Mouse (Mus musculus) fat pad, adult 2 months (tissue): Measurements from ENCODE around the gene March6.

Source experiments
- DNase-seq: peaks from one replicate; pipeline ENCODE4 v3.0.0-alpha.2; 2011; ENCODE audit warnings: low read depth, low spot score; ENCODE audit errors: extremely low read depth

Gene March6

DNA sequence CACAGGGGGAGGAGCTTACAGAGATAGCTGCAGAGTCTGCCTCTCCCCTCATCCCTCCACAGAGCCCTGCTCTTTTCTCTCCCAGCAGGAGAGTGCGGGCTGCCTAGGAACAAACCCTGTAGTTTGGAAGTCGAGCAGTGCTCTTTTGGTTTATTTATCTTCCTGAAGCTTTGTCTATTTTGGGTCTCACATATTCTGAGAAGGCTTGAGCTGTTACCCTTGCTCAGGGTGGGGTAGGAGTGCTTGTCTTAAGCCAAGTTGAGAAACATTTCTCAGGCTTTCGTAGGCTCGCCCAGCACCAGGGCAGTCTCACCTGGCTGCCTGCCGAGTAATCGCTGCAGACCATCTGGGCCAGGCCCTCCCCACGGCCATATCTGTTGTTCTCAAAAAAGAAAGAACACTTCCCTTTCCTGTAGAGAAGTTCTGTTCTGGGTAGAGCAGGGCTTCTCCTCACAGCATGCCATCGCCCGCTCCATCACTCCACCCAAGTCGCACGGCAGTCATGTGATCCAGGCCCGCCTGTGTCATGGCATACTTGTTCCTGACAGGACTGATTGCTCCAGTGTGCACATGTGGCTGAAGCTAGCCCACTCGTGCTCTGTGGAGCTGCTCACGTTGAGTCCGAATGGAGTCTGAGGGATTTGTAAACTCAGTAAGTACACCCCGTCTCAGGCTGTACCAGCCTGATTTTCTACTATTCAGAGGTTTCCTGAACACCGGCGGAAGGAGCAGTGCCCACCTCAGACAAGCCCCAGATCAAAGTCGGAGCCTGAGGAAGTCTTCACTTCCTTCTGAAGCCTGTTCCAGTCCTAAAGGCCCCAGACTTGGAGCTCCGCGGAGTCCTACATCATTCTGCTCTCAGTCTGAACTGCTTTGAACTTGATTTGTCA is 112.8 kb downstream of the March6 start:
- DNase-seq = no peak

DNA sequence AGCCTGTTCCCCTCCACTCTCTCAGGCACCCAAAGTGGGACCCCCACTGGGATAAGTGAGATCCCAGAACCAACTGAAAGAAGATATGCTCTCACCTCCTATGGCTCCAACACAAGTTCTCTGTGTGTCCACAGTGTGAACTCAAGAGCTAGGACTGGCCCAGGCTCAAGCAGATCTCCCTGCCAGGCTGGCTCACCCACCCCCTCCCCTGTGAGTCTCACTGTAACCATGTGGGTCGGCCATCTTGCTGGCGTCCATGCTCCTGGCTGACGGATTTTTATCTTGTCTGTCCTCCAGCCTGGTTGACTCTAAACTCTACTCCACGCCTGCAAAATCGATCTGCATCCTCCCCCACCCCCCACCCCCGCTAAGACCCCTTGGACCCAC is 113.5 kb downstream of the March6 start:
- no peak for DNase-seq

DNA sequence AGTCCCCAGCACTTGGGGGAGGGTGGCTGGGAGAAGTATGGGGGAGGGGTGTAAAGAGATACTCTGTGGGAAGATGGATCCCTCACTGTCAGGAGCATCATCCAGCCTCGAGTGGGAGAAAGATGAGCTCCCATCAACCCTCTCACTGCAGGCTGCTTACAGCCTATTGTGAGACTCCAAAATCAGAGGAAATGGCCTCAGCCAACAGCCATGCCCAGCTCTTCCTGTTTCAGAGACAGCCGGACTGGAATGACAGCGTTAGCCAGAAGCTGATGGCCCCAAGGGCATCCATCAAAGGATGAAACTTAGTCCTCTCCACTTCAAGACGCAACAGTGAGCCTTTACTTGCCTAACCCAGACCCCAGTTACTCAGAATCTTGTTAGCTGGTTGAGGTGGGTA is 115.7 kb downstream of the March6 start:
- DNase-seq = no peak

DNA sequence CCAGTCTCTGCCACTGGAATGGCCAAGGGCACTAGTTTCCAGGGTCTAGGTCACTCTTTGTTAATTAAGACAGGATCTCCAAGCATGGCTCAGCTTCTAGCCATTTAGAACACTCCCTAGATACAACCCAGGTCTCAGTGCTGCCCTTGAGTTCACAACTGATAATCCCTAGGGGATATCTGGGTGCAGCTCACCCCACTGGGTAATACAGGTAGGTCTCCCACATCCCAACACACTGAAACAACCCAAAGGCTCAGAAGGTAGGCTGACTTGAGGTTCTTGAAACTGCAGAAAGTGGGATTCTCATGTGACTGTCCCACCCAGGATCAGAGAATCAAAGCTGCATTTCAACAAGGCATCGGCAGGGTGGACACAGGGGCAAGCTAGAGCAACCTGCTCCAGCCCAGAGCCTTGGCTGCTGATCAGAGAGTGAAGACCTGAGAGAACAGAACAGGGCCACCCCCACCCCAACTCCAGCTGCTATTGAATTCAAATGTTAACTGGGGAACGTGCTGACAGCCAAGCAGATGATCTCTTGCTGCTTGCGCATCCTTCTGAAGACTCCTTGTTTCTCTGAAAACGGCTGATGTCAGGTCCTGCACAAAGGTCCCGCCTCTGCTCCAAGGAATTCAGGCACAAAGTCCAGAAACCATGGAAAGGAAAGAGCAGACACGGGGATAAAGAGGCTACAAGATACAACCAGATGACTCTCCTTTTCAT is 116.5 kb downstream of the March6 start:
- DNase-seq = no peak

DNA sequence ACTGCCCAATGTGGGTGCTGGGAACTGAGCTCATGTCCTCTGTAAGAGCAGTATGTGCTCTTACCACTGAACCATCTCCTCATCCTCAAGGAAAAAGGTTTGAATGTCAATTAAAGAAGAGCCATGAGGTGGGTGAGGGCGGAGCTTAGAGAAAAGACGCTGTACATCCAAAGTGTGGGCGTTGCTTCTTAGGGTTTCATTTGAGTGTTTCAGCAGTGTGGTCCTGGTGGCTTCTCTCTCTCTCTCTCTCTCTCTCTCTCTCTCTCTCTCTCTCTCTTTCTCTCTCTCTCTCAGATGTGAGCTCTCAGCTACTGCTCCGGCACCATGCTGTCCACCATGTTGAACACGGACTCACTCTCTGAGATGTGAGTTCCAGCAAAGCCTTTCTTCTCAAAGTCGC is 117.2 kb downstream of the March6 start:
- no peak for DNase-seq

DNA sequence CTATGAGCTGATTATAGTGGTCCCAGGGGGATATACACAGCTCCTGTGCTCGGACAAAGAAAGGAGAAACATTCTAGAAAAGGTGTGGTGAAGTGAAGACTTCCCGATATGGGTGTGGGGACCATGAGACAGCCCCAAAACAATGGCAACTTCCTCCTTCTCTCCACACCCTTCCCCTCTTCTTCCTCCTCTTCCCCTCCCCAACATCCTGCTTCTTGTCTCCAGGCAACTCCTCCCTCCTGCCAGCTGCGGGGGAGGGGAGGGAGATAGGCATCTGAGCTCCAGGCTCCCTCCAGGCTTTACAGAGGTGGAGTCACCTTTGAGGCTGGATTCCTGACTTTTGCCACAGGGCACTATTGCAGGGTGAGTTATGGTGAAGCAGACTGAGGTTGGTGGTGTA is 117.9 kb downstream of the March6 start:
- no peak for DNase-seq

DNA sequence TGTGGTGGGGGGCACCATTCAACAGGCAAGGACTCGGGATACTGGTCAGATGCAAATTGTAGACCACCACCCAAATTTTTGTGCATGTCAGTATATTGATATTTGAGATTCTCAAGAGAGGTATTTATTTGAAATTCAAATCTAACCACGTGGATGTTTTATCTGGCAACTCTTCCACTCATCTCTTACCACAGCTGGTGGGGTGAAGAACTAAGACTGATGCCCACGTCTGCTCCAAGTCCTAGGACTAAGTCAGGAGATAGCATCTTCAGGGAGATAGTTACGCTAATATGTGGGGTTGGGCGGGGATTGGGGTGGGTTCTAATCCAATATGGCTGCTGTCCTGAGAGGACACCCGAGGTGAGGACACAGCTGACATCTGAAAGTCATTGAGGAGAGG is 118.4 kb downstream of the March6 start:
- DNase-seq = no peak

DNA sequence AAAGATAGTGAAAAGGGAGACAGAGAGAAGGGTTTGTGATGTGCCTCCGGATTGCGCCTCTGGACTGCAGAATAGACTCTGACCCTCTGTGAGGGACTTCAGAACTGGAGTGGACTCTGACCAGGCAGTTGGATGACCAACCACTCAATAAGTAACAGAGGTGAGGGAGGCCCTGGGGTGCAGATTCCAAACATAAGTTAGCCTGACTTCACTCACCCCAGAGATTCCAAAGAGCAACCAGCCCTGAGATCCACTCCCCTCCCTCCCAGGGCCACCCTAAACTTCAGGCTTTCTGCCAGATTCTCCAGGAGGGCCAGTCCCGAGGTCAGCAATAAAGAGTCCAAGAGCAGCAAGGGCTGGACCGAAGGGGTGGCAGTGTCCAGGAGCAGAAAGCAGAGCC is 123.4 kb downstream of the March6 start:
- DNase-seq = no peak

DNA sequence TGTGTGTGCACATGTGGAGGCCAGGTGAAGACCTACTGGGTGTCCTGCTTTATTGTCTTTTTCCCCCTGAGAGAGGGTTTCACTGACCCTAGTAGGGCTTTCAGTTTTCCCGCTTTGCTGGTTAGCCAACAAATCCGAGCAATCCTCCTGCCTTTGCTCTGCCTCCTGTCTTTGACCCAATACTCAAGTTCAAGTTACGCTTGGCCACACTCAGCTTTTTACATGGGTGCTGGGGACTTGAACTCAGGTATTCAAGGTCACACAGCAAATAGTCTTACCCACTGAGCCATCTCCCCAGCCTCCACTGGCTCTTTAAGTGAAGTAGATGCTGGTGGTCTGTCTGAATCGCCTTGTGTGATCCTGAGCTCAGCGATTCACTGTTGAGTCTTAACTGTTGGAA is 124.0 kb downstream of the March6 start:
- DNase-seq = no peak
